Mouse (Mus musculus) CH12.LX (cell line): ENCODE measurements around the gene Spen. TPM values are rescaled to one million over a fixed set of nuclear protein-coding genes. Genes with fewer than 3 reads are reported as not detected.

ENCODE experiments used
- DNase-seq: peaks from one replicate; pipeline ENCODE4 v3.0.0-alpha.2; 2013; ENCODE audit errors: extremely low read depth
- H3K27ac ChIP-seq: 2 replicates; pipeline ENCODE4 v1.5.1; 2012; ENCODE audit warnings: low read depth, mild to moderate bottlenecking, control low read depth, moderate library complexity; ENCODE audit not compliant: insufficient read depth
- H3K27me3 ChIP-seq: replicated peaks from 2 replicates; pipeline ENCODE3; 2012; ENCODE audit warnings: inconsistent platforms
- H3K36me3 ChIP-seq, 2 experiments: replicated peaks in 1 of 2; 2 replicates each; pipeline versions ENCODE3 to v1.6.1; 2012; ENCODE audit warnings: inconsistent platforms in 1 of 2, low read length in 1 of 2, mild to moderate bottlenecking in 1 of 2, mixed read lengths in 1 of 2, moderate library complexity in 1 of 2; ENCODE audit not compliant: control insufficient read depth in 1 of 2, insufficient read depth in 1 of 2
- H3K4me1 ChIP-seq, 2 experiments: 2 replicates each; pipeline ENCODE4 v1.6.1; 2012; ENCODE audit warnings: inconsistent platforms in 1 of 2, moderate library complexity in 1 of 2; ENCODE audit not compliant: insufficient read depth in 2 of 2, control insufficient read depth in 1 of 2
- H3K4me2 ChIP-seq: 2 replicates; pipeline ENCODE4 v1.6.1; 2012; ENCODE audit warnings: low read depth, mild to moderate bottlenecking, control low read depth; ENCODE audit not compliant: poor library complexity, insufficient read depth, severe bottlenecking
- H3K4me3 ChIP-seq, 3 experiments: fragments of 150-350 bp in 1 of 3; sonication (generic) in 1 of 3; replicated peaks in 1 of 3; 2 replicates each; pipeline versions ENCODE3 to v1.5.1; 2011 to 2012; ENCODE audit warnings: low read depth in 2 of 3, low read length in 2 of 3, mild to moderate bottlenecking in 2 of 3, moderate library complexity in 2 of 3, control low read depth in 1 of 3, improper control_type of control experiment in 1 of 3, inconsistent platforms in 1 of 3, mixed read lengths in 1 of 3; ENCODE audit not compliant: poor library complexity in 1 of 3
- H3K79me2 ChIP-seq: replicated peaks from 2 replicates; pipeline ENCODE4 v1.6.1; 2012; ENCODE audit warnings: mild to moderate bottlenecking, moderate library complexity; ENCODE audit not compliant: control insufficient read depth, poor library complexity, insufficient read depth, severe bottlenecking; ENCODE audit errors: extremely low read depth
- H3K9ac ChIP-seq: 2 replicates; pipeline ENCODE4 v1.6.1; 2012; ENCODE audit warnings: low read depth, mild to moderate bottlenecking, control low read depth, moderate library complexity; ENCODE audit not compliant: insufficient read depth
- H3K9me3 ChIP-seq: replicated peaks from 2 replicates; pipeline ENCODE3; 2012; ENCODE audit warnings: low read length, inconsistent platforms, mixed read lengths
- BHLHE40 ChIP-seq: IDR thresholded peaks from 2 replicates; pipeline ENCODE4 v1.6.1; 2011; ENCODE audit warnings: mild to moderate bottlenecking, low read depth, low read length, improper control_type of control experiment
- CHD1 ChIP-seq: IDR thresholded peaks from 2 replicates; pipeline ENCODE4 v1.6.1; 2012; ENCODE audit warnings: low read depth, low read length, improper control_type of control experiment, inconsistent platforms
- CTCF ChIP-seq, 2 experiments: IDR thresholded peaks in 1 of 2; conservative IDR thresholded peaks in 1 of 2; 2 replicates each; pipeline ENCODE4 v1.5.1; 2011 to 2012; ENCODE audit warnings: low read depth in 2 of 2, low read length in 2 of 2, improper control_type of control experiment in 1 of 2, inconsistent platforms in 1 of 2, mild to moderate bottlenecking in 1 of 2, moderate library complexity in 1 of 2
- E2F4 ChIP-seq: IDR thresholded peaks from 2 replicates; pipeline ENCODE4 v1.6.1; 2011; ENCODE audit warnings: low read depth, low read length, improper control_type of control experiment; ENCODE audit not compliant: insufficient replicate concordance
- ELF1 ChIP-seq: IDR thresholded peaks from 2 replicates; pipeline ENCODE4 v1.6.1; 2014; ENCODE audit warnings: low read depth, mild to moderate bottlenecking, inconsistent platforms, low read length, improper control_type of control experiment
- EP300 ChIP-seq: IDR thresholded peaks from 2 replicates; pipeline ENCODE4 v1.6.1; 2011; ENCODE audit warnings: low read length, improper control_type of control experiment
- GABPA ChIP-seq: IDR thresholded peaks from 2 replicates; pipeline ENCODE4 v1.6.1; 2012; ENCODE audit warnings: low read depth, low read length, improper control_type of control experiment, inconsistent platforms; ENCODE audit not compliant: insufficient replicate concordance
- IRF4 ChIP-seq: IDR thresholded peaks from 2 replicates; pipeline ENCODE4 v1.6.1; 2014; ENCODE audit warnings: low read depth, mild to moderate bottlenecking, inconsistent platforms, low read length, improper control_type of control experiment
- JUN ChIP-seq: IDR thresholded peaks from 2 replicates; pipeline ENCODE4 v1.6.1; 2011; ENCODE audit warnings: low read depth, mild to moderate bottlenecking, low read length, improper control_type of control experiment, moderate library complexity; ENCODE audit not compliant: insufficient read depth
- MAFK ChIP-seq: IDR thresholded peaks from 2 replicates; pipeline ENCODE4 v1.6.1; 2011; ENCODE audit warnings: low read length, improper control_type of control experiment; ENCODE audit not compliant: insufficient replicate concordance
- MAZ ChIP-seq: IDR thresholded peaks from 2 replicates; pipeline ENCODE4 v1.6.1; 2012; ENCODE audit warnings: low read depth, mild to moderate bottlenecking, inconsistent platforms, low read length, improper control_type of control experiment, moderate library complexity
- NELFE ChIP-seq: IDR thresholded peaks from 2 replicates; pipeline ENCODE4 v1.6.1; 2011; ENCODE audit warnings: low read depth, low read length, improper control_type of control experiment
- PAX5 ChIP-seq: IDR thresholded peaks from 2 replicates; pipeline ENCODE4 v1.6.1; 2012; ENCODE audit warnings: low read length, inconsistent platforms, mixed read lengths
- POLR2A ChIP-seq: IDR thresholded peaks from 2 replicates; pipeline ENCODE4 v1.6.1; 2011; ENCODE audit warnings: low read depth, mild to moderate bottlenecking, improper control_type of control experiment, low read length
- RCOR1 ChIP-seq: conservative IDR thresholded peaks from 2 replicates; pipeline ENCODE4 v1.6.1; 2012; ENCODE audit warnings: low read depth, mild to moderate bottlenecking, inconsistent platforms, low read length, improper control_type of control experiment
- SIN3A ChIP-seq: IDR thresholded peaks from 2 replicates; pipeline ENCODE4 v1.6.1; 2012; ENCODE audit warnings: low read length, improper control_type of control experiment, inconsistent platforms
- SMC3 ChIP-seq: IDR thresholded peaks from 2 replicates; pipeline ENCODE4 v1.6.1; 2011; ENCODE audit warnings: low read depth, low read length, improper control_type of control experiment
- TBP ChIP-seq: conservative IDR thresholded peaks from 2 replicates; pipeline ENCODE4 v1.6.1; 2011; ENCODE audit warnings: low read depth, low read length, improper control_type of control experiment
- UBTF ChIP-seq: IDR thresholded peaks from 2 replicates; pipeline ENCODE4 v1.6.1; 2012; ENCODE audit warnings: low read depth, mild to moderate bottlenecking, inconsistent platforms, low read length, improper control_type of control experiment, moderate library complexity
- USF1 ChIP-seq: IDR thresholded peaks from 2 replicates; pipeline ENCODE4 v1.6.1; 2014; ENCODE audit warnings: low read depth, mild to moderate bottlenecking, inconsistent platforms, low read length, improper control_type of control experiment
- ZKSCAN1 ChIP-seq: IDR thresholded peaks from 2 replicates; pipeline ENCODE4 v1.6.1; 2012; ENCODE audit warnings: low read depth, inconsistent platforms, low read length, improper control_type of control experiment, borderline replicate concordance
- ZNF384 ChIP-seq: IDR thresholded peaks from 2 replicates; pipeline ENCODE4 v1.6.1; 2012; ENCODE audit warnings: low read depth, low read length, improper control_type of control experiment, inconsistent platforms
- dilution Hi-C: fragments of 300-500 bp; cut with MboI; formaldehyde crosslinking; loops from 2 replicates; pipeline ENCODE4 v1.14.3; 2020; ENCODE audit warnings: low sequenced_read_pairs; ENCODE audit not compliant: extremely low pct_unique_long_range_greater_than_20kb, extremely low pct_ligation_motif_present
- in situ Hi-C: fragments of 300-500 bp; cut with MboI; formaldehyde crosslinking; loops from 3 replicates; pipeline ENCODE4 v1.14.3; 2019; ENCODE audit warnings: low sequenced_read_pairs, low pct_ligation_motif_present, low pct_unique_long_range_greater_than_20kb, mixed read lengths
- polyA plus RNA-seq: library from polyadenylated mRNA; unstranded; fragments of >175 nt; gene quantifications from 2 replicates; pipeline ENCODE4 v1.2.1, GENCODE M21; 2012; ENCODE audit warnings: low read depth; ENCODE audit not compliant: insufficient read length
- total RNA-seq, 2 experiments: library from RNA; depleted of rRNA; stranded (reverse); fragments of 300-350 nt in 1 of 2; fragments of >200 nt in 1 of 2; gene quantifications; 2 replicates each; pipeline ENCODE4 v1.2.3; 2012 to 2014

Spen gene
- total and polyA plus RNA-seq, 3 experiments, result 4.0 to 21.6 (median 10.2) TPM

- Histone ChIP-seq H3K4me1 (peaks cover 2 to 15% of the 10 kb centered on the region in 2 experiments; a peak in 2 of 4 replicates), H3K9me3 (no peaks in the 10 kb centered on the region), H3K4me3 (no peak overlapping the region), H3K9ac (no peak overlapping the region), H3K79me2 (peaks cover 3% of the 10 kb centered on the region; the same call in 1 of the 2 replicates), H3K27me3 (no peaks in the 10 kb centered on the region), H3K4me2 (no peak overlapping the region), H3K27ac (no peak overlapping the region), H3K36me3 (peaks cover 47 to 90% of the 10 kb centered on the region in 2 experiments)
- dilution Hi-C loops (no loop called here), in situ Hi-C loops (no loop called here)
- no peak for DNase-seq
- TF ChIP-seq E2F4 (no peak), EP300 (no peak), ZNF384 (no peak), TBP (no peak), BHLHE40 (no peak), CTCF (conservative IDR thresholded peaks at IDR 0.05 in 1 of 2, IDR thresholded peaks at IDR 0.05 in 1 of 2; ENCODE audit: low read depth in 2 of 2, low read length in 2 of 2) (no peak), JUN (no peak), GABPA (no peak), SMC3 (no peak), RCOR1 (no peak), USF1 (no peak), POLR2A (no peak)
Measured at GRCm38 (mm10) chr4:141459766-141460165, 78.6 kb downstream of the Spen start.

DNA sequence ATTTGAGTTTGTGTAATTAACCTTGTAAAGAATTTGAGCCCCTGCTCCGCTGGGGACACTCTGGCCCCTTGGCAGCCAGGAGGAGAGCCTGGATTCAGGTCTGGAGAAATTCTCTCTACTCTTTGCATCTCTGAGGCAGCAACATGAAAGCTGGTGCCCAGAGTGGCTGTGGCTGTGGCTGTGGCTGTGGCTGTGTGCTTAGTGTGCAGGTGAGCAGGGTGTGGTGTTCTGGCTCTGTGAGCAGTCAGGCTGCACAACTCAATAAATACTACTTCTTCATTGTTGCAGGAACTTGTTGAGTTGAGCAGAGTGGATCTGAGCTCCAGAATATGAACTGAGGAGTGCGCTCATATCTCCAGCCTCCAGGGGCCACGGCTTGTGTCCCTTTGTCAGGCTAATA, 79.5 kb downstream of the Spen start:
- Histone ChIP-seq H3K9ac (no peak overlapping the region), H3K4me1 (peaks cover 4 to 24% of the 10 kb centered on the region in 2 experiments; a peak in 2 of 4 replicates), H3K79me2 (peaks cover 3% of the 10 kb centered on the region; the same call in 1 of the 2 replicates), H3K36me3 (peaks cover 38 to 82% of the 10 kb centered on the region in 2 experiments), H3K27me3 (no peaks in the 10 kb centered on the region), H3K4me3 (no peak overlapping the region), H3K27ac (no peak overlapping the region), H3K9me3 (no peaks in the 10 kb centered on the region), H3K4me2 (no peak overlapping the region)
- no peak for DNase-seq
- TF ChIP-seq ELF1 (no peak), EP300 (no peak), IRF4 (no peak), GABPA (no peak), SIN3A (no peak), NELFE (no peak), USF1 (no peak), MAZ (no peak), PAX5 (no peak), SMC3 (no peak), ZKSCAN1 (no peak), CHD1 (no peak), UBTF (no peak), MAFK (no peak), RCOR1 (no peak)
- dilution Hi-C loops, result no loop called here
- in situ Hi-C loops, result no loop called here
